Mouse (Mus musculus) urinary bladder, postnatal 4 days (tissue): ENCODE data around the gene Tmem117.

Experiments used
- DNase-seq, 2 experiments: peaks; one replicate each; pipeline ENCODE4 v3.0.0; 2021 to 2022; ENCODE audit warnings: low spot score in 2 of 2

Gene Tmem117

GRCm38 (mm10) chr15:95024401-95024800, 395.4 kb downstream of the Tmem117 start:
- no peak for DNase-seq

- DNase-seq, result no peak
These were observed 399.9 kb downstream of the Tmem117 start for GRCm38 (mm10) chr15:95028862-95029486.

DNA sequence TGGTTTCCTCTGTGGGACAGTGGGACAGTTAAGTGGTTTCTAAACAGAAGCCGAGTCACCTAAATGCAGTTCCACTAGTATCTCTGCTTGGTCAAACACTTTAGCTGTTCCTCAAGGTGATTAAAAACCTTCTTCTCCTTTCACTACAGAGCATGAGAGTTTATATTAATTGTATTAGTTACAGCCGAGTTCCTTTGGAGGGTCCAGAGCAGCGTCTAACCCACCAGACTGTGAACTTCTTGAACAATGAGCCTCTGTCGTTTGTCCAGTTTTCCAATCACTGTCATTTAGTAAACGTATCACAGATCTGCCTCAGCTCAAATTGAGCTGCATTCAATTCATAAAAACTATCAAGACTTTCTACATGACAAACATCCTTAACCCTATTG, 400.4 kb downstream of the Tmem117 start:
- no peak for DNase-seq

GRCm38 (mm10) chr15:95042437-95042836, 413.4 kb downstream of the Tmem117 start:
- no peak for DNase-seq

GRCm38 (mm10) chr15:95044011-95044410, 415.0 kb downstream of the Tmem117 start:
- DNase-seq, result no peak

DNA sequence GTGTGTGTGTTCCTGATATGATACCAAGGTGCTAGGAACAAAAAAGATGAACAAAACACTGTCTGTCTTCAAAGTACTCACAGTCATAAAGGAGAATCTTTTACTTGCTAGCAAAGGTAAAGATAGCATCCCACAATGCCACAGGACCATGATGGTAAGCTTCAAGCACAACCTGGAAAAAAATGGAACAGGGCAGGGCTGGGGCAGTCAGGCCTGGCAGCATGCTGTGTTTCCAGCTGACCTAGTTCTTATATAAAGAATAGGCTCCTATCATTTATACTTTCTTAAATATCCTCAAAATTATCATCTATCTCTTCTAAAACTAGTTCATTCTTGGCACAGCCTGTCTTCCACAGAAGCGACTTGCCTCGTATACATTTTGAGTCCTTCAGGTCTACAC, 418.5 kb downstream of the Tmem117 start:
- no peak for DNase-seq

GRCm38 (mm10) chr15:95049171-95049729, 420.2 kb downstream of the Tmem117 start:
- no peak for DNase-seq

DNA sequence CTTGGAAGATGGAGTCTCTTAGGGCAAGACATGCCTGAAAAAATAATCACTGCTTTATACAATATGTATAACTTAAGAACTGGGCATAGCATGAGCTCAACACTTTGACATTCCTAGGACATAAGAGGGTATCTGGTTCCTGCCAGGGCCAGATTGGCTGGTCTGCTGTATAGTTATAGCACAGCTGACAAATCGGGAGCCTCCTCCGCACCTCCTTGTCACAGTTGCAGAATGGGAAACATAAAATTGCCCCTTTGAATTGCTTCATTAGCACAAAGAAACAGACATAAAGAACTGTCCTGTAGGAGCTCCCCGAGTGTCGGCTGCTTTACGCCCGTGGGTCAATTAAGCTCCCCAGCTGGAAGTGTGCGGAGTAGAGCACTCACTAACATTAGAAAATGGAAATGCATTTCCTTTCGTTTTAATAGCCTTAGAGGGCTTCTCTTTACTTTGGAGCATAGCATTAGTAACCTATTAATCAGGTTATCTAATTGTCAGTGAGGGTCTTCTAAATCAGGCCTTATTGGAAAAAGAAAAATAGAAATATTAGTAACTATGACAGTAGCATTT, 426.1 kb downstream of the Tmem117 start:
- no peak for DNase-seq

GRCm38 (mm10) chr15:95068023-95068422, 439.0 kb downstream of the Tmem117 start:
- DNase-seq, result no peak

GRCm38 (mm10) chr15:95068799-95069198, 439.8 kb downstream of the Tmem117 start:
- DNase-seq, result no peak

- no peak for DNase-seq
These were observed 441.8 kb downstream of the Tmem117 start for GRCm38 (mm10) chr15:95070881-95071280.

DNA sequence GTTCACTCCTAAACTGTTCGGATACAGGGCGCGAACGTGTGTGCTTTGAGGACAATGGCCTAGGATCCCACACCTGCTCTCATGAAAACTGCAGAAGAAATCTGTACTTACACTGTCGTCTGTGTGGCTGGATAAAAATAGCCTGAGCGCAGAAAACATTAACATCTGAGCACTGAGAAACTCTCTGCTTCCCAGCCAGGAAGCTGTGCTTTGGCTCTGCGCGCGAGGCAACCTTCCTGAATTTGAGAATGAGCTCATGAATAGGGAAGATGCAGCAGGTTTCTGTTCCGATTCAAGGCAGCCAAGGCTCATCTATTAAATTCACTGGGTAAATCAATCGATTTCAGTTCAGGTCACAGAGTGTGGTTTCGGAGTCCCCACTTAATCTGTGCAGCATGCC, 446.3 kb downstream of the Tmem117 start:
- no peak for DNase-seq

- DNase-seq, result no peak
These were observed 452.6 kb downstream of the Tmem117 start for GRCm38 (mm10) chr15:95081654-95082053.

GRCm38 (mm10) chr15:95085962-95086361, 456.9 kb downstream of the Tmem117 start:
- DNase-seq, result no peak

DNA sequence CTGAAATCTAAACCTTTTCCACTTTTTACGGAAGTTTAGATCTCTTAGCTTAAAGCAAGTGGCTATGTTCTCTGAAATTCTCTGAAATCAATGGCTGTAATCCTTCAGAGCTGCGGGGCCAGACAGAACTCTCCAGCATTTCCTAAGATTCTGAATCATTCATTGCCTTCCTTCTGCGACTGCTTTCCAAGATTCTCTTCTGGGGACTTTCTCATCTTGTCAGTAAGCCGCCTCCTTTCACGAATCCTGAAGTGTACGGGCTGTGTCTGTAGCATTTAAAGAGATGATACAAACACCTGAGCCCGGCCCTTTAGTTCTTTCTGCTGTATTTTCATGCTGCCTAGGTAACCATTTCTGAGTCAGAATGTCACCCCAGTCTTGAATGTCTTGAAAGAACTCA, 471.1 kb downstream of the Tmem117 start:
- no peak for DNase-seq

DNA sequence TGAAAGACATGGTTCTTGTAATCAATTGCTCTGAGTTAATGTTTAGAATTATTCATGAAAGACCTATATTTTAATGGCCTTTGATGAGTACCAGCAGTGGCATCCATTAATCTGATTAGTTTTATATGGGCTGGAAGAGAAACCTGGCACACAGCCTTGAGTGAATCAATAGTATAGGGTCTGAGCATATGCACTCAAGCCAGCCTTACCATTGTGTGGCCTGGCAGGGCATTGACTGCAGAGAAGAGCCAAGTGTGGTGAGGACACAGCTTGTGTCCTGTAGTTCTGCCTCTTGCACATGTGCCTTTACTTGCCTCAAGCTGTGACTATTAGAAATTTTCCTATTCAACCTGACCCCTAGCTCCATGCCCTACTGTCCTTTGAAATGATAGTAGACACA, 472.5 kb downstream of the Tmem117 start:
- no peak for DNase-seq

DNA sequence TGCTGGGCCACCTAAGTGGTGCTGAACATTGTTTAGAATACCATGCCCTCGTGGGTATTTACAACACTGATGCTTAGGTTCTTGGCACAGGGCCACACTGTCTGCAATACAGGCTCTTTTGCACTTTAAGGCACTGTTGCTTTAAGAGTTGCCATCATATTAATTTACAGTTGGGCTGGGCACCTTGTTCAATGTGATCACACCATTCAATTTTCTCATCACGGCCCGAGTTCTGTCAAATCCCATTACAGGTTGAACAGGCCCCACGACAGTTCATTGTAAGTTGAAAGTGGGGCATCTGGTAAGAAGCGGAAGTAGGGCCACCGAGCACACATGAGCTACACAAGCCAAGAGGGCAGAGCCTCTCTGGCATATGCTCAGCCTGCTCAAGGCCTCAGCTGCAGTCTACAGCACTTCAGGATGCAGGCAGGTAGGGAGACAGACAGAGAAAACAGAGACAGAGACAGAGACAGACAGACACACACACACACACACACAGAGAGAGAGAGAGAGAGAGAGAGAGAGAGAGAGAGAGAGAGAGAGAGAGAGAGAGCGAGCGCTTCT, 478.3 kb downstream of the Tmem117 start:
- no peak for DNase-seq

DNA sequence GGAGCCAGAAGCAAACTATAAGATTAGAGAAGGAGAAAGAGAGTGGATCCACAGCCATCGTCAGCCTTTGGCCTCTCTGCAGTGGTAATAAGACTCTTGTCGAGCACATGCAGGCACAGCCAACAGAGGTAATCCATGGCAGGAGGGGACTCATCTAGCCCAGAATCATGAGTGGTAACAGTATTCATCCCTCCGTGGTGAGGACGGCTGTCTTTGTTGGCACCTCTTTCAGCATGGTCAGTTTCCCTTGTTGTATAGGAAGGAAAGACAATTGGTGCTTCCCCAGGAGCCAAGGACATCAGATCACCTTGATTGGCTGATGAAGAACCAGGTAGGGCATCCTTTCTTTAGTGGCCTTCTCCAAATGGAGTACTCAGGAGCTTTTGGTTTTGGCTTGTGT, 479.6 kb downstream of the Tmem117 start:
- DNase-seq, result no peak

DNA sequence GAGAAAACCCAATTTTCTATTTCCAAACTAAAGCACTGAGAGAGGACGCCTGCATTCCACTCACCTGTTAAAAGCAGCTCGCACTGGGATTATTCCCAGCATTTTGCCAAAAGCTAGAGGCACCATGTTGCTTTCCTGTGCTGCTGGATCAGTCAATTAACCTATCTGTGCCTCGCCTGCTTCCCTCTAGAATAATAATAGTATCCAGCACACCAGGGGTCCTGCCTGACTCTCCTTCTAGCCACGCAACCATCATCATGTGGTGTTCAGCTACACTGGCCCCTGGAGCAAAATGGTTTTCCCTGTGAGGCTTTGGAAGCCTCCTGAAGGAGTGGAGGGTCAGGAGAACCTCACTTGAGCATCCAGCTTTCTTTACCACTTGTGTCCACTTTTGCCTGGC, 502.4 kb downstream of the Tmem117 start:
- no peak for DNase-seq

GRCm38 (mm10) chr15:95135926-95136609, 507.0 kb downstream of the Tmem117 start:
- DNase-seq, result no peak

GRCm38 (mm10) chr15:95137018-95137810, 508.2 kb downstream of the Tmem117 start:
- DNase-seq, result no peak
